Mouse (Mus musculus) erythroblast, embryonic 14.5 days (primary cell): ENCODE results near the gene Qprt.

Source experiments
- GATA1 ChIP-seq: IDR thresholded peaks from 2 replicates; pipeline ENCODE4 v1.6.1; 2012; ENCODE audit warnings: low read length, inconsistent platforms, mixed read lengths
- TAL1 ChIP-seq: IDR thresholded peaks from 3 replicates; pipeline ENCODE4 v1.6.1; 2012; ENCODE audit warnings: low read length, inconsistent platforms, mixed read lengths

- TF ChIP-seq GATA1 (no peak), TAL1 (no peak)
Observed at GRCm38 (mm10) chr7:127157548-127157947, 35.5 kb upstream of the Qprt start.
